ENCODE assay signal across 8 mouse cellular contexts in genomic region chr7:25010090-25010913, GRCm38 (mm10). TPM values are rescaled to one million over a fixed set of nuclear protein-coding genes. Genes with fewer than 3 reads are reported as not detected.
DNase-seq lines count a peak whose midpoint lies in the region.

No protein-coding gene starts in this region.

- DNase-seq in adrenal gland, adult (ENCODE audit: inconsistent age in 2 of 2, low spot score in 1 of 2): peak; percentile 47 to 87
- no peak for DNase-seq in adrenal gland, adult 8-10 months
- peak; percentile 47 for DNase-seq in Muller cell, postnatal 12 days (ENCODE audit: inconsistent ontology term)
- peak; percentile 80 for DNase-seq in embryo, embryonic 10.5 days (ENCODE audit: low spot score)
- peak; percentile 27 to 52 for DNase-seq in heart, postnatal 14 days
- peak; percentile 55 to 66 for DNase-seq in layer of hippocampus, postnatal 25 days (ENCODE audit: extremely low spot score in 1 of 2, low spot score in 1 of 2)
- peak; percentile 30 for DNase-seq in lung, postnatal 14 days
- DNase-seq in right cerebral cortex, postnatal 14 days: peak; percentile 76

- intact Hi-C loops in heart, postnatal 14 days (cut with DNase I): no loop called here

RNA-seq across cellular contexts. Expression of gene Atp1a3, which starts 4.5 kb away (rescaled TPM):
- total RNA-seq in adrenal gland, adult 8-10 months (2022): 100 to 1,000 TPM in 2 of 4 experiments, 10 to 100 TPM in 2; 46.3 to 149 (median 91.8) TPM
- total RNA-seq in heart, postnatal 14 days (2021): under 1 TPM; 0.62 to 0.80 TPM
- total RNA-seq in layer of hippocampus, postnatal 25 days (2021): 1,000 to 10,000 TPM; 2,623 to 2,665 TPM

RNA-seq across cellular contexts. Expression of gene Rabac1, which starts 37.7 kb away (rescaled TPM):
- total RNA-seq in adrenal gland, adult 8-10 months (2022): 100 to 1,000 TPM; 343 to 403 (median 360) TPM
- 100 to 1,000 TPM; 289 to 303 TPM for total RNA-seq in heart, postnatal 14 days (2021)
- 100 to 1,000 TPM; 270 to 302 TPM for total RNA-seq in layer of hippocampus, postnatal 25 days (2021)

Comparison
In these comparisons a context has a peak if more than half of its experiments do, and no peak if none do; other contexts are left out.
1. RNA of gene Atp1a3, which starts 4.5 kb away (total RNA-seq): 2,623 to 2,665 TPM in layer of hippocampus, postnatal 25 days and 46.3 to 149 TPM in adrenal gland, adult 8-10 months; 0.62 to 0.80 TPM in heart, postnatal 14 days; every median in the first group is over 10 times any median in the second.